Mouse (Mus musculus): ENCODE measurements around the gene Aadacl3. TPM values are rescaled to one million over a fixed set of nuclear protein-coding genes. Genes with fewer than 3 reads are reported as not detected.

Aadacl3 gene
- polyA plus RNA-seq (2015; fragmentation: Nextera tagmentation; extraction: Ambion mirVana), result not detected in 2 replicates

GRCm38 (mm10) chr4:144463656-144464055, at the start of gene Aadacl3:
Gene Aadacl3, minus strand, starts transcription at chr4:144463756.
- Histone ChIP-seq H3K9ac (ENCODE audit: low read length) (no peak within 1 kb of the TSS), H3K9me3 (replicated peaks; ENCODE audit: control insufficient read depth, low read length) (peaks cover 4% of the 10 kb centered on the region), H3K4me3 (ENCODE audit: low read length) (no peak within 1 kb of the TSS), H3K36me3 (ENCODE audit: control insufficient read depth, insufficient read depth) (no peaks in the 10 kb centered on the region), H3K27me3 (ENCODE audit: control insufficient read depth, insufficient read depth, low read length) (no peaks in the 10 kb centered on the region), H3K27ac (ENCODE audit: low read length) (no peak within 1 kb of the TSS), H3K4me2 (ENCODE audit: low read depth, low read length) (no peak within 1 kb of the TSS), H3K4me1 (ENCODE audit: control insufficient read depth, insufficient read depth, low read length) (no peaks in the 10 kb centered on the region)
- ATAC-seq (replicated peaks; ENCODE audit: extremely low read depth, insufficient read depth, low FRiP score), result no peak
- WGBS, result 69% methylated on average over 3 of the region's 3 CpGs

- ATAC-seq (replicated peaks; ENCODE audit: extremely low read depth, insufficient read depth, low FRiP score), result no peak
- Histone ChIP-seq H3K36me3 (ENCODE audit: control insufficient read depth, insufficient read depth) (no peaks in the 10 kb centered on the region), H3K9ac (ENCODE audit: low read length) (no peak overlapping the region), H3K27me3 (ENCODE audit: control insufficient read depth, insufficient read depth, low read length) (no peaks in the 10 kb centered on the region), H3K27ac (ENCODE audit: low read length) (no peak overlapping the region), H3K4me2 (ENCODE audit: low read depth, low read length) (no peak overlapping the region), H3K4me1 (ENCODE audit: control insufficient read depth, insufficient read depth, low read length) (no peaks in the 10 kb centered on the region), H3K9me3 (replicated peaks; ENCODE audit: control insufficient read depth, low read length) (peaks cover 4% of the 10 kb centered on the region), H3K4me3 (ENCODE audit: low read length) (no peak overlapping the region)
- 54% methylated on average over 1 of the region's 1 CpGs for WGBS
Observed at GRCm38 (mm10) chr4:144506518-144506917, 43.0 kb upstream of the Aadacl3 start.

- H3K27me3 ChIP-seq (ENCODE audit: control insufficient read depth, insufficient read depth, low read length), result no peaks in the 10 kb centered on the region
- H3K4me1 ChIP-seq (ENCODE audit: control insufficient read depth, insufficient read depth, low read length), result no peaks in the 10 kb centered on the region
- H3K4me3 ChIP-seq (ENCODE audit: low read length), result no peak overlapping the region
- 0 out of 2 replicates have a peak, but pooled peaks cover 3% of the 10 kb centered on the region for H3K9me3 ChIP-seq (replicated peaks; ENCODE audit: control insufficient read depth, low read length)
- no peak overlapping the region for H3K9ac ChIP-seq (ENCODE audit: low read length)
- no peak overlapping the region for H3K4me2 ChIP-seq (ENCODE audit: low read depth, low read length)
- no peaks in the 10 kb centered on the region for H3K36me3 ChIP-seq (ENCODE audit: control insufficient read depth, insufficient read depth)
- H3K27ac ChIP-seq (ENCODE audit: low read length), result no peak overlapping the region
- no peak for ATAC-seq (replicated peaks; ENCODE audit: extremely low read depth, insufficient read depth, low FRiP score)
Observed at GRCm38 (mm10) chr4:144493331-144493730, 29.8 kb upstream of the Aadacl3 start.

- WGBS, result 83% methylated on average over 1 of the region's 1 CpGs
- H3K27me3 ChIP-seq (ENCODE audit: control insufficient read depth, insufficient read depth, low read length), result no peaks in the 10 kb centered on the region
- ATAC-seq (replicated peaks; ENCODE audit: extremely low read depth, insufficient read depth, low FRiP score), result no peak
- H3K4me1 ChIP-seq (ENCODE audit: control insufficient read depth, insufficient read depth, low read length), result no peaks in the 10 kb centered on the region
- no peak overlapping the region for H3K4me3 ChIP-seq (ENCODE audit: low read length)
- H3K9me3 ChIP-seq (replicated peaks; ENCODE audit: control insufficient read depth, low read length), result peaks cover 4% of the 10 kb centered on the region; the same call in 1 of the 2 replicates
- H3K36me3 ChIP-seq (ENCODE audit: control insufficient read depth, insufficient read depth), result no peaks in the 10 kb centered on the region
- no peak overlapping the region for H3K9ac ChIP-seq (ENCODE audit: low read length)
- H3K4me2 ChIP-seq (ENCODE audit: low read depth, low read length), result no peak overlapping the region
- H3K27ac ChIP-seq (ENCODE audit: low read length), result no peak overlapping the region
Observed at GRCm38 (mm10) chr4:144468091-144468490, 4.5 kb upstream of the Aadacl3 start.

GRCm38 (mm10) chr4:144465206-144465605, 1.6 kb upstream of the Aadacl3 start:
- Histone ChIP-seq H3K9me3 (replicated peaks; ENCODE audit: control insufficient read depth, low read length) (peaks cover 4% of the 10 kb centered on the region), H3K27ac (ENCODE audit: low read length) (no peak overlapping the region), H3K9ac (ENCODE audit: low read length) (no peak overlapping the region), H3K4me2 (ENCODE audit: low read depth, low read length) (no peak overlapping the region), H3K27me3 (ENCODE audit: control insufficient read depth, insufficient read depth, low read length) (no peaks in the 10 kb centered on the region), H3K4me3 (ENCODE audit: low read length) (no peak overlapping the region), H3K4me1 (ENCODE audit: control insufficient read depth, insufficient read depth, low read length) (no peaks in the 10 kb centered on the region), H3K36me3 (ENCODE audit: control insufficient read depth, insufficient read depth) (no peaks in the 10 kb centered on the region)
- ATAC-seq (replicated peaks; ENCODE audit: extremely low read depth, insufficient read depth, low FRiP score), result no peak
- WGBS, result 61% methylated on average over 2 of the region's 2 CpGs

GRCm38 (mm10) chr4:144453217-144453616, 10.3 kb downstream of the Aadacl3 start, which contains the start of gene Gm9944:
Gene Gm9944, minus strand, starts transcription at chr4:144453317.
- Histone ChIP-seq H3K9me3 (replicated peaks; ENCODE audit: control insufficient read depth, low read length) (no peaks in the 10 kb centered on the region), H3K4me3 (ENCODE audit: low read length) (no peak within 1 kb of the TSS), H3K36me3 (ENCODE audit: control insufficient read depth, insufficient read depth) (no peaks in the 10 kb centered on the region), H3K4me2 (ENCODE audit: low read depth, low read length) (no peak within 1 kb of the TSS), H3K4me1 (ENCODE audit: control insufficient read depth, insufficient read depth, low read length) (no peaks in the 10 kb centered on the region), H3K9ac (ENCODE audit: low read length) (no peak within 1 kb of the TSS), H3K27ac (ENCODE audit: low read length) (no peak within 1 kb of the TSS), H3K27me3 (ENCODE audit: control insufficient read depth, insufficient read depth, low read length) (no peaks in the 10 kb centered on the region)
- no peak for ATAC-seq (replicated peaks; ENCODE audit: extremely low read depth, insufficient read depth, low FRiP score)
- 63% methylated on average over 2 of the region's 2 CpGs for WGBS

- no peaks in the 10 kb centered on the region for H3K4me1 ChIP-seq (ENCODE audit: control insufficient read depth, insufficient read depth, low read length)
- no peaks in the 10 kb centered on the region for H3K36me3 ChIP-seq (ENCODE audit: control insufficient read depth, insufficient read depth)
- no peaks in the 10 kb centered on the region for H3K9me3 ChIP-seq (replicated peaks; ENCODE audit: control insufficient read depth, low read length)
- H3K4me2 ChIP-seq (ENCODE audit: low read depth, low read length), result no peak overlapping the region
- no peak overlapping the region for H3K27ac ChIP-seq (ENCODE audit: low read length)
- H3K27me3 ChIP-seq (ENCODE audit: control insufficient read depth, insufficient read depth, low read length), result no peaks in the 10 kb centered on the region
- no peak overlapping the region for H3K4me3 ChIP-seq (ENCODE audit: low read length)
- no peak overlapping the region for H3K9ac ChIP-seq (ENCODE audit: low read length)
- ATAC-seq (replicated peaks; ENCODE audit: extremely low read depth, insufficient read depth, low FRiP score), result no peak
- WGBS, result 80% methylated on average over 2 of the region's 2 CpGs
Observed at GRCm38 (mm10) chr4:144448546-144448945, 15.0 kb downstream of the Aadacl3 start.

GRCm38 (mm10) chr4:144441582-144441981, 22.0 kb downstream of the Aadacl3 start:
- ATAC-seq (replicated peaks; ENCODE audit: extremely low read depth, insufficient read depth, low FRiP score), result no peak

GRCm38 (mm10) chr4:144441095-144441494, 22.5 kb downstream of the Aadacl3 start:
- Histone ChIP-seq H3K27me3 (ENCODE audit: control insufficient read depth, insufficient read depth, low read length) (no peaks in the 10 kb centered on the region), H3K27ac (ENCODE audit: low read length) (no peak overlapping the region), H3K9ac (ENCODE audit: low read length) (no peak overlapping the region), H3K4me1 (ENCODE audit: control insufficient read depth, insufficient read depth, low read length) (no peaks in the 10 kb centered on the region), H3K4me3 (ENCODE audit: low read length) (no peak overlapping the region), H3K9me3 (replicated peaks; ENCODE audit: control insufficient read depth, low read length) (no peaks in the 10 kb centered on the region), H3K4me2 (ENCODE audit: low read depth, low read length) (no peak overlapping the region), H3K36me3 (ENCODE audit: control insufficient read depth, insufficient read depth) (no peaks in the 10 kb centered on the region)
- WGBS, result 91% methylated on average over 4 of the region's 4 CpGs
- no peak for ATAC-seq (replicated peaks; ENCODE audit: extremely low read depth, insufficient read depth, low FRiP score)

More at GRCm38 (mm10) chr4:144441582-144441981, 22.0 kb downstream of the Aadacl3 start:
- H3K36me3 ChIP-seq (ENCODE audit: control insufficient read depth, insufficient read depth), result no peaks in the 10 kb centered on the region
- 72% methylated on average over 1 of the region's 1 CpGs for WGBS
- no peak overlapping the region for H3K27ac ChIP-seq (ENCODE audit: low read length)
- H3K27me3 ChIP-seq (ENCODE audit: control insufficient read depth, insufficient read depth, low read length), result no peaks in the 10 kb centered on the region
- no peaks in the 10 kb centered on the region for H3K4me1 ChIP-seq (ENCODE audit: control insufficient read depth, insufficient read depth, low read length)
- no peak overlapping the region for H3K4me2 ChIP-seq (ENCODE audit: low read depth, low read length)
- no peak overlapping the region for H3K9ac ChIP-seq (ENCODE audit: low read length)
- no peaks in the 10 kb centered on the region for H3K9me3 ChIP-seq (replicated peaks; ENCODE audit: control insufficient read depth, low read length)
- no peak overlapping the region for H3K4me3 ChIP-seq (ENCODE audit: low read length)
